Comparison of ENCODE assay signal across 29 mouse cellular contexts in the genomic region with DNA sequence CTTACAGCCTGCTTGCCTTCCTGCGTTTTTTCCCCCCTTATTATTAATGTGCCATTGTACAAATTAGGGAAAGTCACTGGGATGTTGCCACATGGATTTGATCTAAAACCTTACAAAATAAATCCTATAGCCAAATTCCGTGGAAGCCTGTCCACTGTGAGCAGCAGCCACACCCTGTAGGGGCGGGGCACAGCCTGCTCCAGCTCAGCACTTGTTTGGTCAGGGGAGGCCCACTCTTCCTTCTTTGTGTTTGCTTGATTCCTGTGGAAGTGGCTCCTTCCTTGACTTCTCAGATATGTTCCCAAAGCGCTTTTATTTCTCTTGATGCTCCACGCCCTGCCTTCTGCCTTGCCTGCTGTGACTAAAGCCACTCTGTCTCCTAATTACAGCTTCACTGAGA. TPM values are rescaled to one million over a fixed set of nuclear protein-coding genes. Genes with fewer than 3 reads are reported as not detected.
DNase-seq lines count a peak whose midpoint lies in the region; ATAC-seq and TF ChIP-seq lines count a peak whose summit lies in the region.
"Had no signal": no experiment of that assay in that cellular context is flagged by ENCODE, and none has a peak within 500 bp of the region (broad histone marks: within the 10 kb centered on the region; RNA-seq: fewer than 3 reads in every experiment).

No protein-coding gene starts in this region.

- DNase-seq in heart, adult 18-20 months, result no peak
- DNase-seq in lung, postnatal 0 days (ENCODE audit: low spot score), result peak; percentile 35
- DNase-seq in lung, adult 2 months, result no peak
- peak; percentile 25 for DNase-seq in ZHBTc4 (ENCODE audit: low read depth, low spot score)
- DNase-seq in adrenal gland, postnatal 36 days, result no peak
- no peak for DNase-seq in cerebellum, postnatal 25 days
- DNase-seq: adrenal gland, postnatal 25 days; B cell, adult 2 months; cerebellum, adult 2 months; cerebellum, postnatal 14 days; gastrocnemius, postnatal 25 days; heart, adult 2 months; kidney, adult 18-20 months; kidney, postnatal 25 days; left cerebral cortex, postnatal 4 days; liver, postnatal 0 days; lung, postnatal 4 days; right cerebral cortex, postnatal 4 days had no signal

- no peak overlapping the region for H3K4me2 ChIP-seq in heart, embryonic 16.5 days (ENCODE audit: low read depth, low read length)
- no peak overlapping the region for H3K4me2 ChIP-seq in lung, postnatal 0 days (replicated peaks; ENCODE audit: low read depth, low read length)
- H3K4me2 ChIP-seq: forebrain, embryonic 15.5 days; heart, embryonic 15.5 days; hindbrain, embryonic 12.5 days; kidney, embryonic 15.5 days; liver, embryonic 12.5 days; midbrain, embryonic 12.5 days; neural tube, embryonic 12.5 days had no signal

- H3K36me3 ChIP-seq in heart, embryonic 16.5 days (ENCODE audit: control insufficient read depth, insufficient read depth), result no peaks in the 10 kb centered on the region
- H3K36me3 ChIP-seq in lung, postnatal 0 days (ENCODE audit: insufficient read depth, low read length), result no peaks in the 10 kb centered on the region
- H3K36me3 ChIP-seq: forebrain, embryonic 15.5 days; heart, embryonic 15.5 days; hindbrain, embryonic 12.5 days; kidney, embryonic 15.5 days; liver, embryonic 12.5 days; midbrain, embryonic 12.5 days; neural tube, embryonic 12.5 days had no signal

- 70% methylated on average over 5 of the region's 5 CpGs for WGBS in heart, embryonic 16.5 days
- 45% methylated on average over 5 of the region's 5 CpGs for WGBS in lung, postnatal 0 days
- whole genome bisulfite sequencing in lung, adult 2 months, result 46% methylated on average over 5 of the region's 5 CpGs
- WGBS in olfactory bulb, adult 2 months, result 54% methylated on average over 5 of the region's 5 CpGs

- peak overlapping the region; percentile 9; the same call in 1 of the 2 replicates for H3K27ac ChIP-seq in heart, embryonic 16.5 days (ENCODE audit: low read length)
- H3K27ac ChIP-seq in lung, postnatal 0 days (ENCODE audit: low read length), result no peak overlapping the region
- H3K27ac ChIP-seq in olfactory bulb, adult 2 months (ENCODE audit: insufficient read depth, low read depth, low read length), result peak overlapping the region; percentile 49
- H3K27ac ChIP-seq: forebrain, embryonic 15.5 days; heart, adult 2 months; heart, embryonic 15.5 days; hindbrain, embryonic 12.5 days; kidney, embryonic 15.5 days; liver, embryonic 12.5 days; midbrain, embryonic 12.5 days; neural tube, embryonic 12.5 days had no signal

- H3K4me1 ChIP-seq in heart, embryonic 16.5 days (ENCODE audit: control insufficient read depth, insufficient read depth, low read length), result no peaks in the 10 kb centered on the region
- H3K4me1 ChIP-seq in lung, postnatal 0 days (ENCODE audit: insufficient read depth, low read depth, low read length), result peaks cover 3% of the 10 kb centered on the region; the same call in 1 of the 2 replicates
- H3K4me1 ChIP-seq in lung, adult 2 months (ENCODE audit: control insufficient read depth, insufficient read depth, low read length), result no peaks in the 10 kb centered on the region
- peaks cover 32% of the 10 kb centered on the region for H3K4me1 ChIP-seq in olfactory bulb, adult 2 months (ENCODE audit: control insufficient read depth, insufficient read depth, low read length)
- H3K4me1 ChIP-seq: neural tube, embryonic 12.5 days had no signal

- H3K4me3 ChIP-seq in heart, embryonic 16.5 days (ENCODE audit: low read length), result no peak overlapping the region
- no peak overlapping the region for H3K4me3 ChIP-seq in lung, postnatal 0 days (ENCODE audit: low read depth, low read length)
- no peak overlapping the region for H3K4me3 ChIP-seq in lung, adult 2 months (replicated peaks; ENCODE audit: extremely low read depth, low read depth, low read length)
- H3K4me3 ChIP-seq in olfactory bulb, adult 2 months (ENCODE audit: insufficient read depth, low read depth, low read length), result no peak overlapping the region
- H3K4me3 ChIP-seq: forebrain, embryonic 15.5 days; heart, adult 2 months; heart, embryonic 15.5 days; hindbrain, embryonic 12.5 days; kidney, embryonic 15.5 days; liver, embryonic 12.5 days; midbrain, embryonic 12.5 days; myocyte; neural tube, embryonic 12.5 days had no signal

- TF ChIP-seq EP300 in lung, postnatal 0 days (IDR thresholded peaks at IDR 0.05), result no peak

- no peaks in the 10 kb centered on the region for H3K27me3 ChIP-seq in heart, embryonic 16.5 days (ENCODE audit: control insufficient read depth, insufficient read depth, low read length)
- H3K27me3 ChIP-seq in lung, postnatal 0 days (replicated peaks; ENCODE audit: insufficient read depth, low read length), result no peaks in the 10 kb centered on the region
- H3K27me3 ChIP-seq: forebrain, embryonic 15.5 days; heart, embryonic 15.5 days had no signal

- no peak for TF ChIP-seq CTCF in lung, postnatal 0 days (IDR thresholded peaks at IDR 0.05)
- TF ChIP-seq CTCF in lung, adult 2 months (IDR thresholded peaks at IDR 0.05; ENCODE audit: insufficient read depth, low read length), result no peak
- TF ChIP-seq CTCF in olfactory bulb, adult 2 months (IDR thresholded peaks at IDR 0.05; ENCODE audit: insufficient read depth, low read depth, low read length), result no peak

- no peak overlapping the region for H3K9ac ChIP-seq in heart, embryonic 16.5 days (ENCODE audit: low read length)
- H3K9ac ChIP-seq in lung, postnatal 0 days (replicated peaks; ENCODE audit: low read depth), result no peak overlapping the region
- H3K9ac ChIP-seq: forebrain, embryonic 15.5 days; heart, embryonic 15.5 days; hindbrain, embryonic 12.5 days; kidney, embryonic 15.5 days; liver, embryonic 12.5 days; liver, postnatal 0 days; midbrain, embryonic 12.5 days; neural tube, embryonic 12.5 days had no signal

- H3K9me3 ChIP-seq in heart, embryonic 16.5 days (replicated peaks; ENCODE audit: control insufficient read depth, low read length), result no peaks in the 10 kb centered on the region
- no peaks in the 10 kb centered on the region for H3K9me3 ChIP-seq in lung, postnatal 0 days (ENCODE audit: low read length)
- H3K9me3 ChIP-seq: forebrain, embryonic 15.5 days; heart, embryonic 15.5 days; hindbrain, embryonic 12.5 days; kidney, embryonic 15.5 days; liver, embryonic 12.5 days; megakaryocyte, embryonic 14.5 days; midbrain, embryonic 12.5 days; neural tube, embryonic 12.5 days had no signal

- no peak for TF ChIP-seq POLR2A in lung, adult 2 months (IDR thresholded peaks at IDR 0.05; ENCODE audit: borderline replicate concordance, extremely low read depth, low read depth, low read length)
- TF ChIP-seq POLR2A in olfactory bulb, adult 2 months (IDR thresholded peaks at IDR 0.05; ENCODE audit: insufficient read depth, low read depth, low read length), result no peak

- ATAC-seq in heart, embryonic 16.5 days (replicated peaks; ENCODE audit: extremely low read depth, insufficient read depth, low FRiP score), result no peak
- peak; percentile 51 for ATAC-seq in lung, postnatal 0 days
- ATAC-seq: liver, embryonic 12.5 days; liver, postnatal 0 days had no signal

RNA-seq across cellular contexts. Expression of a gene that starts 6.9 kb away (rescaled TPM):
- 2.8 and 3.6 TPM in 2 replicates for polyA plus RNA-seq in heart, embryonic 16.5 days (2015; fragmentation: Nextera tagmentation; extraction: Ambion mirVana)
- total RNA-seq in heart, adult 18-20 months (2021), result 10 to 100 TPM; 28.6 to 32.7 TPM
- polyA plus RNA-seq in lung, postnatal 0 days (2015; fragmentation: Nextera tagmentation; extraction: Ambion mirVana), result 2.7 and 3.7 TPM in 2 replicates
- 4.6 and 5.0 TPM in 2 replicates for polyA plus RNA-seq in lung, adult 2 months (2012; rRNA removed)
- polyA plus RNA-seq in olfactory bulb, adult 2 months (2012; ENCODE audit: insufficient read depth, insufficient read length, low replicate concordance, missing spikeins), result not detected in 2 replicates
- total RNA-seq in adrenal gland, postnatal 36 days (2021), result 1 to 10 TPM in 1 of 2 experiments, under 1 TPM in 1; 0.99 to 1.4 TPM

Comparison
In these comparisons a context has a peak if more than half of its experiments do, and no peak if none do; other contexts are left out.
1. DNase-seq: peak in lung, postnatal 0 days (single experiment) and ZHBTc4 (single experiment); none in heart, adult 18-20 months (0 of 2), lung, adult 2 months (single experiment), adrenal gland, postnatal 36 days (0 of 2) and cerebellum, postnatal 25 days (0 of 2).